13 mouse cellular contexts compared by ENCODE assay signal in genomic region chr3:79879246-79879645, GRCm38 (mm10). TPM values are rescaled to one million over a fixed set of nuclear protein-coding genes. Genes with fewer than 3 reads are reported as not detected.
DNase-seq lines count a peak whose midpoint lies in the region; ATAC-seq and TF ChIP-seq lines count a peak whose summit lies in the region.
"Had no signal": no experiment of that assay in that cellular context is flagged by ENCODE, and none has a peak within 500 bp of the region (broad histone marks: within the 10 kb centered on the region; RNA-seq: fewer than 3 reads in every experiment).

No protein-coding gene starts in this region.

- 29% methylated on average over 9 of the region's 9 CpGs for WGBS in kidney, embryonic 16.5 days
- WGBS in midbrain, embryonic 13.5 days = 33% methylated on average over 9 of the region's 9 CpGs

- no peaks in the 10 kb centered on the region for H3K27me3 ChIP-seq in kidney, embryonic 16.5 days (ENCODE audit: insufficient read depth, low read length)
- no peaks in the 10 kb centered on the region for H3K27me3 ChIP-seq in E14TG2a.4 (ENCODE audit: insufficient read depth, low read length)
- H3K27me3 ChIP-seq in midbrain, embryonic 13.5 days = no peaks in the 10 kb centered on the region
- H3K27me3 ChIP-seq: hindbrain, embryonic 13.5 days; limb, embryonic 12.5 days had no signal

- H3K4me1 ChIP-seq in kidney, embryonic 16.5 days (ENCODE audit: insufficient read depth, low read length) = peaks cover 9% of the 10 kb centered on the region
- peaks cover 17% of the 10 kb centered on the region for H3K4me1 ChIP-seq in E14TG2a.4 (replicated peaks; ENCODE audit: low read depth, low read length)
- H3K4me1 ChIP-seq in midbrain, embryonic 13.5 days (replicated peaks) = peaks cover 12% of the 10 kb centered on the region

- TF ChIP-seq CTCF in E14TG2a.4 (conservative IDR thresholded peaks at IDR 0.05; ENCODE audit: low read length) = no peak
- no peak for TF ChIP-seq CTCF in layer of hippocampus, adult 2 months (conservative IDR thresholded peaks at IDR 0.05)

- 0 out of 2 replicates have a peak overlapping the region, but pooled peaks have one; percentile 6 for H3K9ac ChIP-seq in kidney, embryonic 16.5 days (replicated peaks; ENCODE audit: low read length)
- H3K9ac ChIP-seq in midbrain, embryonic 13.5 days (replicated peaks) = 0 out of 2 replicates have a peak overlapping the region, but pooled peaks have one; percentile 23
- H3K9ac ChIP-seq: hindbrain, embryonic 13.5 days; limb, embryonic 12.5 days had no signal

- peak overlapping the region; percentile 22; the same call in 1 of the 2 replicates for H3K4me2 ChIP-seq in kidney, embryonic 16.5 days (replicated peaks; ENCODE audit: low read depth, low read length)
- peak overlapping the region; percentile 32 for H3K4me2 ChIP-seq in midbrain, embryonic 13.5 days (replicated peaks)
- H3K4me2 ChIP-seq: hindbrain, embryonic 13.5 days; limb, embryonic 12.5 days had no signal

- H3K36me3 ChIP-seq in kidney, embryonic 16.5 days (ENCODE audit: insufficient read depth, low read length) = no peaks in the 10 kb centered on the region
- H3K36me3 ChIP-seq in E14TG2a.4 (ENCODE audit: insufficient read depth, low read length) = no peaks in the 10 kb centered on the region
- no peaks in the 10 kb centered on the region for H3K36me3 ChIP-seq in midbrain, embryonic 13.5 days
- H3K36me3 ChIP-seq: hindbrain, embryonic 13.5 days; limb, embryonic 12.5 days had no signal

- no peak for DNase-seq in frontal cortex, adult 2 months (ENCODE audit: extremely low spot score in 1 of 2, low spot score in 1 of 2)
- no peak for DNase-seq in kidney, adult 11 months
- DNase-seq in layer of hippocampus, adult 2 months (ENCODE audit: low spot score in 2 of 2) = no peak
- DNase-seq: adrenal gland, adult 8-10 months; B cell, adult 2 months; cerebellum, adult 2 months had no signal

- no peak overlapping the region for H3K4me3 ChIP-seq in kidney, embryonic 16.5 days (ENCODE audit: low read length)
- peak overlapping the region; percentile 32; the same call in 1 of the 2 replicates for H3K4me3 ChIP-seq in E14TG2a.4 (replicated peaks; ENCODE audit: low read length)
- H3K4me3 ChIP-seq in midbrain, embryonic 13.5 days (replicated peaks) = no peak overlapping the region; the same call in 1 of the 2 replicates
- no peak overlapping the region for H3K4me3 ChIP-seq in layer of hippocampus, adult 2 months
- H3K4me3 ChIP-seq: hindbrain, embryonic 13.5 days; limb, embryonic 12.5 days had no signal

- no peaks in the 10 kb centered on the region for H3K9me3 ChIP-seq in kidney, embryonic 16.5 days (ENCODE audit: low read length)
- H3K9me3 ChIP-seq in E14TG2a.4 (ENCODE audit: low read length) = no peaks in the 10 kb centered on the region
- H3K9me3 ChIP-seq in midbrain, embryonic 13.5 days = no peaks in the 10 kb centered on the region
- H3K9me3 ChIP-seq: hindbrain, embryonic 13.5 days; limb, embryonic 12.5 days had no signal

- 0 out of 2 replicates have a peak, but pooled peaks have one; percentile 11 for ATAC-seq in frontal cortex, adult (ENCODE audit: low TSS enrichment)
- ATAC-seq in kidney, embryonic 16.5 days (ENCODE audit: low FRiP score, low TSS enrichment) = 0 out of 2 replicates have a peak, but pooled peaks have one; percentile 6
- ATAC-seq in midbrain, embryonic 13.5 days = peak; percentile 73
- ATAC-seq in granulocyte monocyte progenitor cell, adult 5-6 weeks (replicated peaks; ENCODE audit: poor library complexity, severe bottlenecking) = no peak

- peak overlapping the region; percentile 57 for H3K27ac ChIP-seq in kidney, embryonic 16.5 days (ENCODE audit: low read length)
- H3K27ac ChIP-seq in midbrain, embryonic 13.5 days = peak overlapping the region; percentile 36
- H3K27ac ChIP-seq in layer of hippocampus, adult 2 months = no peak overlapping the region
- H3K27ac ChIP-seq: hindbrain, embryonic 13.5 days; limb, embryonic 12.5 days had no signal

RNA-seq across cellular contexts. Expression of gene Fam198b, which starts 5.1 kb away (rescaled TPM):
- polyA plus RNA-seq in frontal cortex, adult 2 months (2012; rRNA removed) = 2.4 and 3.0 TPM in 2 replicates
- polyA plus RNA-seq in kidney, embryonic 16.5 days (2015; fragmentation: Nextera tagmentation; extraction: Ambion mirVana) = 12.3 and 13.0 TPM in 2 replicates
- 0.89 and 1.9 TPM in 2 replicates for polyA plus RNA-seq in midbrain, embryonic 13.5 days (2015; fragmentation: Nextera tagmentation; extraction: Ambion mirVana)
- 0.13 and 0.24 TPM in 2 replicates for total RNA-seq in granulocyte monocyte progenitor cell, adult 5-6 weeks (2014; fragmentation: Nextera tagmentation)
- total RNA-seq in granulocyte monocyte progenitor cell, adult 5-6 weeks (2017) = 0.04 and 0.05 TPM in 2 replicates
- total RNA-seq in layer of hippocampus, adult 2 months (2021) = 1 to 10 TPM; 4.8 to 5.8 TPM

RNA-seq across cellular contexts. Expression of gene Tmem144, which starts 26.7 kb away (rescaled TPM):
- polyA plus RNA-seq in frontal cortex, adult 2 months (2012; rRNA removed) = 5.1 and 5.8 TPM in 2 replicates
- 6.8 and 7.2 TPM in 2 replicates for polyA plus RNA-seq in kidney, embryonic 16.5 days (2015; fragmentation: Nextera tagmentation; extraction: Ambion mirVana)
- 1.3 TPM in 2 replicates for polyA plus RNA-seq in midbrain, embryonic 13.5 days (2015; fragmentation: Nextera tagmentation; extraction: Ambion mirVana)
- total RNA-seq in granulocyte monocyte progenitor cell, adult 5-6 weeks (2014; fragmentation: Nextera tagmentation) = 2.8 and 3.0 TPM in 2 replicates
- total RNA-seq in granulocyte monocyte progenitor cell, adult 5-6 weeks (2017) = 2.7 and 2.8 TPM in 2 replicates
- total RNA-seq in layer of hippocampus, adult 2 months (2021) = 10 to 100 TPM; 18.3 to 23.4 TPM
